Mouse (Mus musculus): Measurements from ENCODE around the gene Ptges.
"Not testable (repeated sequence)": the region's sequence is repeated elsewhere in the genome, so short reads cannot be mapped to it uniquely, and the experiment has no call there.

The Ptges gene

GRCm38 (mm10) chr2:30928893-30929482, 675 bp downstream of the Ptges start:
- DNase-seq (ENCODE audit: extremely low spot score, low read depth, low spot score) = no peak

GRCm38 (mm10) chr2:30927844-30928628, 1.6 kb downstream of the Ptges start:
- no peak for DNase-seq (ENCODE audit: extremely low spot score, low read depth, low spot score)

GRCm38 (mm10) chr2:30927151-30927781, 2.4 kb downstream of the Ptges start:
- DNase-seq (ENCODE audit: extremely low spot score, low read depth, low spot score) = no peak

GRCm38 (mm10) chr2:30926381-30926780, 3.3 kb downstream of the Ptges start:
- DNase-seq (ENCODE audit: extremely low spot score, low read depth, low spot score) = no peak

GRCm38 (mm10) chr2:30925181-30925580, 4.5 kb downstream of the Ptges start:
- no peak for DNase-seq (ENCODE audit: extremely low spot score, low read depth, low spot score)

GRCm38 (mm10) chr2:30923099-30923498, 6.6 kb downstream of the Ptges start:
- DNase-seq (ENCODE audit: extremely low spot score, low read depth, low spot score) = no peak

GRCm38 (mm10) chr2:30920216-30920615, 9.4 kb downstream of the Ptges start:
- no peak for DNase-seq (ENCODE audit: extremely low spot score, low read depth, low spot score)

GRCm38 (mm10) chr2:30918780-30919329, 10.8 kb downstream of the Ptges start:
- DNase-seq (ENCODE audit: extremely low spot score, low read depth, low spot score) = no peak

- DNase-seq (ENCODE audit: extremely low spot score, low read depth, low spot score) = no peak
These were observed 11.5 kb downstream of the Ptges start for GRCm38 (mm10) chr2:30918126-30918525.

GRCm38 (mm10) chr2:30917649-30918048, 12.0 kb downstream of the Ptges start:
- no peak for DNase-seq (ENCODE audit: extremely low spot score, low read depth, low spot score)

GRCm38 (mm10) chr2:30915933-30916332, 13.7 kb downstream of the Ptges start:
- DNase-seq (ENCODE audit: extremely low spot score, low read depth, low spot score) = not testable (repeated sequence)

- DNase-seq (ENCODE audit: extremely low spot score, low read depth, low spot score) = no peak
These were observed 14.3 kb downstream of the Ptges start for GRCm38 (mm10) chr2:30915376-30915775.

- no peak for DNase-seq (ENCODE audit: extremely low spot score, low read depth, low spot score)
These were observed 14.8 kb downstream of the Ptges start for GRCm38 (mm10) chr2:30914836-30915235.

GRCm38 (mm10) chr2:30913022-30913421, 16.6 kb downstream of the Ptges start:
- DNase-seq (ENCODE audit: extremely low spot score, low read depth, low spot score) = no peak

GRCm38 (mm10) chr2:30912291-30912773, 17.3 kb downstream of the Ptges start:
- DNase-seq (ENCODE audit: extremely low spot score, low read depth, low spot score) = no peak

GRCm38 (mm10) chr2:30906641-30907040, 23.0 kb downstream of the Ptges start:
- no peak for DNase-seq (ENCODE audit: extremely low spot score, low read depth, low spot score)

- DNase-seq (ENCODE audit: extremely low spot score, low read depth, low spot score) = no peak
These were observed 23.8 kb downstream of the Ptges start for GRCm38 (mm10) chr2:30905906-30906305.

GRCm38 (mm10) chr2:30904991-30905390, 24.7 kb downstream of the Ptges start:
- DNase-seq (ENCODE audit: extremely low spot score, low read depth, low spot score) = no peak

- DNase-seq (ENCODE audit: extremely low spot score, low read depth, low spot score) = no peak
These were observed 25.4 kb downstream of the Ptges start for GRCm38 (mm10) chr2:30904231-30904630.

- DNase-seq (ENCODE audit: extremely low spot score, low read depth, low spot score) = no peak
These were observed 26.6 kb downstream of the Ptges start for GRCm38 (mm10) chr2:30902726-30903722.

Data from hindlimb bud, embryonic 11.5 days (tissue).